Mouse (Mus musculus) adrenal gland (tissue): ENCODE data around the gene Krtap24-1.

Experiments used
- intact Hi-C: fragments of 180-260 bp; cut with DNase I; formaldehyde crosslinking; loops from one replicate; pipeline ENCODE4 v1.15.1; 2025

Krtap24-1 gene

GRCm38 (mm10) chr16:88563045-88563913, 48.8 kb downstream of the Krtap24-1 start, which contains the start of gene Cldn8:
Gene Cldn8, minus strand, starts transcription at chr16:88563183.
- intact Hi-C loops = no loop called here

- intact Hi-C loops = no loop called here
Measured at GRCm38 (mm10) chr16:88561617-88562164, 50.4 kb downstream of the Krtap24-1 start.
